In genomic region chr2:134003146-134003545, GRCm38 (mm10) we compare ENCODE assay signal across 17 mouse cellular contexts.
DNase-seq lines count a peak whose midpoint lies in the region; ATAC-seq lines count a peak whose summit lies in the region.
"Had no signal": no experiment of that assay in that cellular context is flagged by ENCODE, and none has a peak within 500 bp of the region (broad histone marks: within the 10 kb centered on the region; RNA-seq: fewer than 3 reads in every experiment).

No protein-coding gene starts in this region.

- no peaks in the 10 kb centered on the region for H3K9me3 ChIP-seq in forebrain, embryonic 15.5 days
- no peaks in the 10 kb centered on the region for H3K9me3 ChIP-seq in forebrain, embryonic 11.5 days (ENCODE audit: control insufficient read depth, low read length)
- H3K9me3 ChIP-seq: embryonic facial prominence, embryonic 10.5 days; heart, embryonic 12.5 days; hindbrain, embryonic 13.5 days had no signal

- peak overlapping the region; percentile 67 for H3K27ac ChIP-seq in forebrain, embryonic 15.5 days (replicated peaks)
- H3K27ac ChIP-seq in forebrain, embryonic 11.5 days (ENCODE audit: low read depth, low read length) = no peak overlapping the region
- H3K27ac ChIP-seq: embryonic facial prominence, embryonic 10.5 days; hindbrain, embryonic 13.5 days had no signal

- H3K4me3 ChIP-seq in forebrain, embryonic 15.5 days = no peak overlapping the region
- H3K4me3 ChIP-seq in forebrain, embryonic 11.5 days (ENCODE audit: low read depth, low read length) = no peak overlapping the region
- H3K4me3 ChIP-seq: embryonic facial prominence, embryonic 10.5 days; heart, embryonic 12.5 days; hindbrain, embryonic 13.5 days had no signal

- ATAC-seq in forebrain, embryonic 15.5 days (replicated peaks) = peak; percentile 91
- no peak for ATAC-seq in forebrain, embryonic 11.5 days (replicated peaks; ENCODE audit: low FRiP score)

- peaks cover 6% of the 10 kb centered on the region for H3K4me1 ChIP-seq in forebrain, embryonic 15.5 days
- H3K4me1 ChIP-seq in forebrain, embryonic 11.5 days (replicated peaks; ENCODE audit: control insufficient read depth, insufficient read depth, low read length) = no peaks in the 10 kb centered on the region
- H3K4me1 ChIP-seq: heart, embryonic 12.5 days; hindbrain, embryonic 13.5 days had no signal

- H3K27me3 ChIP-seq in forebrain, embryonic 15.5 days = no peaks in the 10 kb centered on the region
- H3K27me3 ChIP-seq in forebrain, embryonic 11.5 days (ENCODE audit: control insufficient read depth, insufficient read depth, low read length) = no peaks in the 10 kb centered on the region
- H3K27me3 ChIP-seq: heart, embryonic 12.5 days; hindbrain, embryonic 13.5 days had no signal

- no peak overlapping the region for H3K9ac ChIP-seq in forebrain, embryonic 15.5 days (replicated peaks)
- no peak overlapping the region for H3K9ac ChIP-seq in forebrain, embryonic 11.5 days (ENCODE audit: low read length)
- H3K9ac ChIP-seq: heart, embryonic 12.5 days; hindbrain, embryonic 13.5 days had no signal

- no peaks in the 10 kb centered on the region for H3K36me3 ChIP-seq in forebrain, embryonic 15.5 days
- no peaks in the 10 kb centered on the region for H3K36me3 ChIP-seq in forebrain, embryonic 11.5 days (ENCODE audit: control insufficient read depth, insufficient read depth, low read length)
- H3K36me3 ChIP-seq: embryonic facial prominence, embryonic 10.5 days; heart, embryonic 12.5 days; hindbrain, embryonic 13.5 days had no signal

- no peak for DNase-seq in forebrain, embryonic 11.5 days (ENCODE audit: low spot score)
- DNase-seq in layer of hippocampus, adult 9-11 months = peak; percentile 9
- DNase-seq in layer of hippocampus, adult 9-10 months (ENCODE audit: low spot score) = no peak
- DNase-seq in brain, embryonic 18.5 days (ENCODE audit: low read depth, low spot score) = peak; percentile 34
- DNase-seq in spleen, adult 12 weeks (ENCODE audit: low spot score) = no peak
- no peak for DNase-seq in heart, postnatal 36 days
- DNase-seq: adrenal gland, adult 2 months; adrenal gland, postnatal 25 days; cerebellum, adult 11-12 months; cerebellum, adult 9-11 months; gastrocnemius, postnatal 14 days; kidney, adult 11 months; kidney, adult 9 months had no signal

- H3K4me2 ChIP-seq in forebrain, embryonic 15.5 days (replicated peaks) = no peak overlapping the region
- H3K4me2 ChIP-seq in forebrain, embryonic 11.5 days (ENCODE audit: low read depth, low read length, severe bottlenecking) = no peak overlapping the region
- H3K4me2 ChIP-seq: heart, embryonic 12.5 days; hindbrain, embryonic 13.5 days had no signal

- 42% methylated on average over 1 of the region's 1 CpGs for WGBS in forebrain, embryonic 15.5 days
- WGBS in forebrain, embryonic 11.5 days = 78% methylated on average over 1 of the region's 1 CpGs

- intact Hi-C loops in heart, postnatal 36 days (cut with DNase I) = no loop called here

Comparison
In these comparisons a context has a peak if more than half of its experiments do, and no peak if none do; other contexts are left out.
1. DNase-seq: peak in layer of hippocampus, adult 9-11 months (single experiment) and brain, embryonic 18.5 days (single experiment); none in forebrain, embryonic 11.5 days (single experiment), layer of hippocampus, adult 9-10 months (single experiment), spleen, adult 12 weeks (single experiment) and heart, postnatal 36 days (0 of 2).